Mouse (Mus musculus) gastrocnemius, postnatal 4 days (tissue): Measurements from ENCODE around the gene Pitpna. TPM values are rescaled to one million over a fixed set of nuclear protein-coding genes. Genes with fewer than 3 reads are reported as not detected.
"Not testable (repeated sequence)": the region's sequence is repeated elsewhere in the genome, so short reads cannot be mapped to it uniquely, and the experiment has no call there.

ENCODE experiments used
- DNase-seq, 2 experiments: peaks; one replicate each; pipeline ENCODE4 v3.0.0; 2021 to 2022; ENCODE audit warnings: low spot score in 2 of 2, mixed read lengths in 2 of 2
- total RNA-seq, 2 experiments: library from RNA; stranded (reverse); gene quantifications; 2 replicates each; pipeline ENCODE4 v1.2.3; 2021

Pitpna gene
- total RNA-seq, 2 experiments from 2014 or later = 106 to 117 TPM

DNA sequence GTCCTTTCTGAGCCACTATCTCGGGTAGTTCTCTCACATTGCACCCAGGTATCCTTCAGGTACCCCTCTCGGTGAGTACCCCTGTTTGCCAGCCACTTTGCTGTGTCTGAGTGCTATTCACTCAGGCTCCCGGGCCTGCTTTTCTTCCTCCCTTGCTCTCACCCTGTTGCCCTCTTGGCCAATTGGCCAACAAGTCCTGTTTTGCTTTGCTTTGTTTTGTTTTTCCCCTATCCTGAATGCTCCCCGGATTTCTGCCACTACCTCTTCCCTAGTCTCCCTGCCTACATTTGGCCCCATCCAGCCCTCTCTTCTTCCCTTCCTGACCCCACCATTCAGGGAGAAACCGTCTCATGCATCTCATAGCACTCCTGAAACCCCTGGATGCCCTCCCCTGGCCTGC, 1.9 kb upstream of the Pitpna start:
- DNase-seq = no peak

- no peak for DNase-seq
Observed at GRCm38 (mm10) chr11:75586963-75587362, 934 bp upstream of the Pitpna start.

- no peak for DNase-seq
Observed at GRCm38 (mm10) chr11:75588285-75588941, 516 bp downstream of the Pitpna start.

GRCm38 (mm10) chr11:75592612-75593011, 4.7 kb downstream of the Pitpna start:
- DNase-seq = no peak

DNA sequence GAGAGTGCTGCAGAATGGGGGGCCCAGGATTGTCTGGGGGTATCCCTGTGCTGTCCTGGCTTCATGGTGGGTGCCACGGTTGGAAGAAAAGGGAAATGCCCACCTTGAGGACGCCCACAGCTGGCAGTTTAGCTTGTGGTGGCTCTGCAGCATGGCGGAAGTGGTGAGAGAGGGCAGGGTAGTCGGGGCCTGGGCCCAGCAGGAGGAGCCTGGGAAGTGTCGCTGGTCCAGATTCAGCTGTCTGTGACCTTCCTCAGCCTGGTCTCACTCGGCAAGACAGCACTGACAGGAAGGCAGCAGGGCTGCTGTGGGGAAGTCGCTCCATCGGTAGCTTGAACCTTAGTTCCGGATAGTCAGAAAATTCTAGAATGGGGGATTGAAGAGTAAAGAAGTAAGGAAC, 6.5 kb downstream of the Pitpna start:
- DNase-seq = no peak

DNA sequence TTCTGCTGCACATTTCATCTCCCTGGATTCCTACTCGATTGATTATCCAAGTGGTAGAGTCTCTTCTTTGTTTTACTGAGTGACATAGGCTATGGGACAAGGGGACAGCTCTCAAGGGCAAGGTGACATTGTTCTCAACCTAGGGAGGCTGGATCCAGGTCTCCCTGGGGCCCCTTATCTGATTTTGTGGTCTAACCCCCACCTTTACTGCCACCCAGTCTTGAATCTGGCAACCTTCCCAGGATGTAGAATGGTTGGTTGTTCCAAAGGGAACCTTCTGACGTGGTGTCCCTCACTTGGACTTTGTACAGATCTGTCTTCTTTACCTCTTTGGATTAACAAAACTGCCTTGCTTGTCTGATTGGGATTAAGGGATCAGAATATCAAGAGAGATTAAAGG, 7.5 kb downstream of the Pitpna start:
- no peak for DNase-seq

- DNase-seq = no peak
Observed at GRCm38 (mm10) chr11:75595816-75596215, 7.9 kb downstream of the Pitpna start.

DNA sequence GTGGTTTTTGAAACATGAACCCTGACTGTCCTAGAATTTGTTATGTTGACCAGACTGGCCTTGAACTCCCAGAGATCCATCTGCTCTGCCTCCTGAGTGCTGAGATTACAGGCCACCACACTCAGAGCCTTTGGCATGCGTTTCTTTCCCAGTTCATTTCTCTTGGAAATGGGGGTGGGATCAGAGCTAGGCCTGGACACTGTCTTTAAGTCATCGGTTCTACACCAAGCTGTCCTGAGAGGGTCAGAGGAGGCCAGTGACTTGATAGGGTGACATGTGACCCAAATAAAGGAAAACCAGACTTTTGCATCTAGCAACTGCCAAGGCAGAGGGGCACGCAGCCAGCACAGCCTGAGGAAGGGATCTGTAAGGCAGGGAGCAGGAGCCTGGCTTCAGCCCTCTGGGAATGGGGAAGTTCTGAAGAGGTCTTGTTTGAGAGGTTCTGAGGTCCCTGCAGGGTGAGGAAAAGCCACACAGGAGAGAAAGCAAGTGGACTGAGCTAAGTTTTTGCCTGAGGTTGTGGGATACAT, 8.9 kb downstream of the Pitpna start:
- DNase-seq = peak in 1 of 2 experiments; percentile 39

DNA sequence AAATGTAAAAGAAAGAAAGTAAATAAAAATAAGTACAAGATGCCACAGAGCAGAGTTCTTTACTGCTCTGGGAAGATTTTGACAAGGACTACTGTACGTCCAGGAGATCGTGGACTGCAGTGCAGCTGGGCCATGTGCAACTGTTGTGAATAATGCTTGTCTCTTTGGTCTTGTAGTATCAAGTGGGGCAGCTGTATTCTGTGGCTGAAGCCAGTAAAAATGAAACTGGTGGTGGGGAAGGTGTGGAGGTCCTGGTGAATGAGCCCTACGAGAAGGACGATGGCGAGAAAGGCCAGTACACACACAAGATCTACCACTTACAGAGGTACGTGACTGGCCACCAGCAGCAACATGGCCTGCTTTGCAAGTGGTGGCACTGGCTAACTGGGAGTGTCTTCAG, 10.1 kb downstream of the Pitpna start:
- DNase-seq = no peak

- DNase-seq = not testable (repeated sequence)
Observed at GRCm38 (mm10) chr11:75599802-75600201, 11.9 kb downstream of the Pitpna start.

- DNase-seq = no peak
Observed at GRCm38 (mm10) chr11:75604826-75605225, 16.9 kb downstream of the Pitpna start.

DNA sequence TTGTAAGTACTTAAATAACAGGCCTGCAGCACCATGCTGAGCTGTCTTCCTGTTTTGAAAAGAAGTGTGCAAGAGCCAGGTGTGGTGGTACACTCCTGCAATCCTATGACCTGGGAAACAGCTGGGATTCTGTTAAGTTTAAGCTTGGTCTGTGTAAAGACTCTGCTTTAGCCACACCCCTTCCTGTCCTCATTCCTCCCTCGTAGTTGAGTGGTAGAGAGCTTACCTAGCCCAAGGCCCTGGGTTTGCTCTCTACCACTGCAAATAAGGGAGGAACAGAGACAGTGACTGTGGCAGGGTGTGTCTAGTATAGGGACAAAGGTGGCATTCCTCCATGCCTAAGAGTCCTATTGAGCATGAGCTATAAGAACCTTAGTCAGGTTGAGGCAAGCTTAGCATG, 17.4 kb downstream of the Pitpna start:
- no peak for DNase-seq

GRCm38 (mm10) chr11:75608776-75609175, 20.9 kb downstream of the Pitpna start:
- DNase-seq = no peak

- DNase-seq = no peak
Observed at GRCm38 (mm10) chr11:75610021-75610420, 22.1 kb downstream of the Pitpna start.

DNA sequence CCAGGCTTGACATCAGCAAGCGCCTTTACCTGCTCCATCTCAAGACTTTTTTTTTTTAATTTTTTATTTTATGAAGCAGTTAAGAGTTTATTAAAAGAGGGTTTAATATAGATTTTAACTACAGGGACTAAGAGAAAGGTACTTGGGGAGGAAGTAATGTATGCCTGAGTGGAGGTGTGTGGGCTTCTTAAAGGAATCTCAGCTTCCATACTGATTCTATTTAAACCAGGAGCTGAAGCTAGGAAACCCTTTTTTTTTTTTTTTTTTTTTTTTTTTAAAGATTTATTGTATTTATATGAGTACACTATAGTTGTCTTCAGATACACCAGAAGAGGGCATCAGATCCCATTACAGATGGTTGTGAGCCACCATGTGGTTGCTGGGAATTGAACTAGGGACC, 26.9 kb downstream of the Pitpna start:
- no peak for DNase-seq

GRCm38 (mm10) chr11:75615556-75615955, 27.7 kb downstream of the Pitpna start:
- DNase-seq = no peak

DNA sequence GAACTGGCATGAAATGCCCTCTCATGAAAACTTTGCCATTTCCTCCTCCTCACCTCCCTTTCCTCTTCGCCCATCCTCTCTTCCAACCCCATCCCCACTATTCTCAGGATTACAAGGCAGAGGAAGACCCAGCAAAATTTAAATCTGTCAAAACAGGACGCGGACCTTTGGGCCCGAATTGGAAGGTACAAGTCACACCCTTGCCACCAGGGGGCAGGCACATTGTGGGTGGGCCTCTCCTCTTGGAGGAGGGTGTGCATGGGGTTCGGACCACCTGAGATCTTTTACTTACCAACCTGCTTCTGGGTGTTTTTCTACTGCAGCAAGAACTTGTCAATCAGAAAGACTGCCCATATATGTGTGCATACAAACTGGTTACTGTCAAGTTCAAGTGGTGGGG, 31.2 kb downstream of the Pitpna start:
- no peak for DNase-seq

DNA sequence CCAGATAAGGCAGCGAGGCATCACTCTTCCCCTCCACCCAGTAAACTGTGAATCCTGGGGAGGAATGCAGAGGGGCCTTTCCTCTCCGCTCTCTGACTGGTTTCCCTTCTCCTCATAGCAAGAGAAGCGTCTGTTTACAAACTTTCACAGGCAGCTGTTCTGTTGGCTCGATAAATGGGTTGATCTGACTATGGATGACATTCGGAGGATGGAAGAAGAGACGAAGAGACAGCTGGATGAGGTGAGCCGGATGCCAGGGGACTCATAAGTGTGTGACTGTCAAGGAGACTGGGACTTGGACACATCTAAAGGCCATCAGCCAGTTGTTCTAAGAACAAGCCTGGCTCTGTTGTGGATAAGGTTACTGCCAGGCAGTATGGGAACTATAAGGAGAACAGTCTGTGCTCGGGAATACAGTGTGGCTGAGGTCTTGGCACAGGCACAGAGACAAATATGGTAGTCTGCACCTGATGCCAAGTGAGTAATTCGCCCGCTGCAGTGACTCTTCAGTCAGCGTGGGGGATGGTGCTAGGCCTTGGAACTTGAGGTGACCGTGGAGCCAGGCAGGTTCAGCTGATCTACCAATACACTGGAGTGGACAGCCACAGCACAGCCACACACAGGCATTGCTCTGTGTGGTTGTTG, 32.4 kb downstream of the Pitpna start:
- DNase-seq = no peak

DNA sequence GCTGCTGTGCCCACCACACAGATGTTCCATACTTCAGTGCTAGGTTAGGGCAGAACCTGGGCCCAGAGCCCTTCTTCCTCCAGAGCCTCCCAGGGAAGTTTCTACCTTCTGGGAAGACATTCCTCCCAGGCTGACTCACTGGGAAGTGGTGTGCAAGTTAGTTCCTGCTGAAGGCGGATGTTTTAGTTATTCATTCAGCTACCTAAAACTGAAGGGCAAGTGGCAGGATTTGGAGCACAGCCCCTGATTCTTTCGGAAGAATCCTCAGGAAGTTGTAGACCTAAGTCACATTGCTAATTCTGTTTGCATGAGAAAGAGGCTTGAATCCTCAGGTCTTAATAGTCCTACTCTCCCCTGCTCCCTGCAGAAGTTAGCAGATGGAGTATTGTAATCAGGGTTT, 33.5 kb downstream of the Pitpna start:
- DNase-seq = no peak

DNA sequence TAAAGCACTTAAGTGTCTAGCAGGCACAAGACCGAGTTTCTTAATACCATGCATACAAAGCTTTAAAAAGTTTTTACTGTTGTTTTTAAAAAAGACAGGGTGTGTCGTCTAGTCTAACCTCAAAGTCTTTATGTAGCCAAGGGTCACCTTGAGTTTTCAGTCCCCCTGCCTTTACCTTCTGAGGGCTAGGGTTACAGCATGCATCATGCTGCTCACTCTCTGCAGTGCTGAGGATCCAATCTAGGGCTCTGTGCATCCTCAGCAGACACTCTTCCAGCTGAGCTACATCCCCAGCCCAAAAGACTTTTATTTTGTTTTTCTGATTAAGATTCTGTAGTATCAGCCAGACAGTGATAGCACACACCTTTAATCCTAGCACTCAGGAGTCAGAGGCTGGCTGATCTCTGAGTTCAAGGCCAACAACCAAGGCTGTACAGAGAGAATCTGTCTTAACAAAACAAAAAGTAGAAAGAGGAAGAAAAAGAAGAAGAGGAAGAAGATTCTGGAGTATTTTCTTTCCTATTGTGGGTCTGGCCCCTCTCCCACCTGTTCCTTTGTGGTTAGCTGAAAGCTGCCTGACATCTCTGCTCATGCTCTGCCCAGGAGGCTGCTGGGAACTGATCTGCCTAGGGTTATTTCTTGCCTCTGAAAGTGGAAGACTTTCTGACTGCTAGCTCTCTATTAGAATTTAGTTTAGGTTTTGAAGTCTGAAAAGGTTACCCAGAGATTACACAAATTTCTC, 34.9 kb downstream of the Pitpna start:
- no peak for DNase-seq

DNA sequence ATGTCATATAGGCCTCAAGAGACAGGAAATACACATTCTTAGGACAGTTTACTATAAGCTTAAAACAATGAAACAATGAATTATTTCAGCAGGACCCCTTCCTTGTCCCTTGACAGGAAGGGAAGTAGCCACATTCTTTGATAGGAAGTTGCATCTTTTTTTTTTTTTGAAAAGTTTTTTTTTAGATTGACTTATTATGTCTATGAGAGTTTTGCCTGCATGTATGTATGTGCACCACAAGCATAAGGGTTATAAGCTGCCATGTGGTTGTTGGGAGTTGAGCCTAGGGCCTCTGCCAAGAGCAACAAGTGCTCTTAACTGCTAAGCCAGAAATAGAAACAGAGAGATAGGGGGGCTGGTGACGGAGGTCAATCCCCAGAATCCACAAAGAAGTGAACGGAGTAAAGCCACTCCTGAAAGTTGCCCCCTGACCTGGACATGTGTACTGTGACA, 36.2 kb downstream of the Pitpna start:
- no peak for DNase-seq

DNA sequence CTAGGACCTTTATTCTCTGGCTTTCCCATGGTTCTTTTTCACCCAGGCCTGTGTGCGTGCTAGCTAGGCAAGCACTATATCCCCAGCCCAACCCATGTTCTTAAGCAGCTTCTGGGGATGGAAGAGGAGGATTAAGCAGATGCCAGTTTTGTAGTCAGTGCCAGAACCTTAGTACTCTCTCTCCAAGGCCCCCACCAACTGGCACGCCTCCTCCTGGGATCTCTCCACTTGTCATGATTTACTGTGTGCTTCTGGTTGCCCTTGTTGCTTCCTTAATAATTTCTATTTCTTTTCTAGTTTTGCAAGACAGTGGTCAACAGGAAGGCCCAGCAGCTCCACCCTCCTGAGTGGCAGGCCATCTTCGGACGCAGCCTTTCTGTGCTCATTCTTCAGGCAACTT, 37.9 kb downstream of the Pitpna start:
- no peak for DNase-seq
